Mouse (Mus musculus) embryonic facial prominence, embryonic 12.5 days (tissue): ENCODE results near the gene Ror2. TPM values are rescaled to one million over a fixed set of nuclear protein-coding genes. Genes with fewer than 3 reads are reported as not detected.

Experiments used
- ATAC-seq: fragments of 200-750 bp; cut with Nextera tagmentation; 2 replicates; pipeline ENCODE4 v1.8.0; 2017; ENCODE audit not compliant: insufficient number of reproducible peaks, insufficient read depth, low FRiP score, low TSS enrichment
- H3K27ac ChIP-seq: fragments of 300-500 bp; sonication (generic); 2 replicates; pipeline ENCODE4 v1.5.1; 2016; ENCODE audit warnings: mild to moderate bottlenecking
- H3K27me3 ChIP-seq: fragments of 300-500 bp; sonication (generic); 2 replicates; pipeline ENCODE4 v1.6.1; 2016; ENCODE audit warnings: mild to moderate bottlenecking, moderate library complexity
- H3K36me3 ChIP-seq: fragments of 300-500 bp; sonication (generic); 2 replicates; pipeline ENCODE4 v1.6.1; 2016; ENCODE audit warnings: mild to moderate bottlenecking
- H3K4me1 ChIP-seq: fragments of 300-500 bp; sonication (generic); 2 replicates; pipeline ENCODE4 v1.6.1; 2016
- H3K4me2 ChIP-seq: fragments of 300-500 bp; sonication (generic); replicated peaks from 2 replicates; pipeline ENCODE4 v1.6.1; 2016; ENCODE audit warnings: mild to moderate bottlenecking, moderate library complexity
- H3K4me3 ChIP-seq: fragments of 300-500 bp; sonication (generic); 2 replicates; pipeline ENCODE4 v1.5.1; 2016; ENCODE audit warnings: mild to moderate bottlenecking
- H3K9ac ChIP-seq: fragments of 300-500 bp; sonication (generic); 2 replicates; pipeline ENCODE4 v1.6.1; 2016; ENCODE audit warnings: mild to moderate bottlenecking, moderate library complexity
- H3K9me3 ChIP-seq: fragments of 300-500 bp; sonication (generic); 2 replicates; pipeline ENCODE4 v1.6.1; 2016; ENCODE audit warnings: mild to moderate bottlenecking, moderate library complexity
- WGBS: fragments of 180-500 bp; shearing (Covaris S2); methylation state at CpG from one replicate; pipeline ENCODE4 v1.1.7; 2016; 5-methylcytosine and 5-hydroxymethylcytosine counted together
- polyA plus RNA-seq: library from polyadenylated mRNA; unstranded; fragments of >200 nt; fragmentation: Nextera tagmentation; extraction: Ambion mirVana; gene quantifications from 2 replicates; pipeline ENCODE4 v1.2.1, GENCODE M21; 2016

Gene Ror2
- polyA plus RNA-seq, 1 experiment from 2014 or later = 42.0 TPM

DNA sequence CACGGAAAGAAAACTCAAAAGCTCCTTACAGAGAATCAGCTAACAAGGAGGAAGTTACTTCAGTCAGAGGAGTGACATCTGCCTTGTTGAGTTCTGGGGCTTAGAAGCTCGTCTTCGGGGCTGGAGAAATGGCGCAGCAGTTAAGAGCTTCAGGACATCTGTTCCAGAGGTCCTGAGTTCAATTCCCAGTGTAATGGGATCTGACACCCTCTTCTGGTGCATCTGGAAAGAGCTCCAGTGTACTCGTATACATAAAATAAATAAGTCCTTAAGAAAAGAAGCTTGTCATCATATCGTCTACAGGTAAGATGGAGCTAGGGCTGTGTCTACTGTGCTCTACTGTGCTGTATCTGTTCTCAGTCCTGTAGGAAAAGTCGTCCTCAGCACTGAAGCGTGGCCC, 19.3 kb upstream of the Ror2 start:
- Histone ChIP-seq H3K27ac (no peak overlapping the region), H3K4me1 (peaks cover 19% of the 10 kb centered on the region), H3K27me3 (no peaks in the 10 kb centered on the region), H3K9me3 (no peaks in the 10 kb centered on the region), H3K4me2 (no peak overlapping the region), H3K36me3 (no peaks in the 10 kb centered on the region), H3K4me3 (no peak overlapping the region), H3K9ac (no peak overlapping the region)
- WGBS = 80% methylated on average over 8 of the region's 8 CpGs
- no peak for ATAC-seq

DNA sequence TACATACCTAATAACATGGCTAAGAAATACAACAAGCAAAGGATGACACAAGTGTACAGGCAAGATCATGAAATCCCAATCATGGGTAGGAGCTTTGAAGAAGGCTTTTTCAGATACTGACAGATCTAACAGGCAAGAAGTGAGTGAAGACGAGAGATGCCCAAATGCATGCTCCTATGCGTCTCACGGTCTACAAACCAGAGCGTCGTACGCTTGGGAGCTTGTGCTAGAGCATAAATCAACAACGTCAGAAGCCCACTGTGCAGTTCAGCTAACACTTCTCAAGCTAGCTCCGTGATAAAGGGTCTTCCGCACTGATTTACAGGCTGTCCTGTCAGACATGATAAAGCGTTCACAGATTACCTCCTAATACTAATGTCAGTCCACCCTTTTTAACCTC, 16.8 kb upstream of the Ror2 start:
- no peak overlapping the region for H3K4me3 ChIP-seq
- H3K27me3 ChIP-seq = no peaks in the 10 kb centered on the region
- peaks cover 8% of the 10 kb centered on the region; the same call in 1 of the 2 replicates for H3K4me1 ChIP-seq
- no peaks in the 10 kb centered on the region for H3K9me3 ChIP-seq
- WGBS = 90% methylated on average over 10 of the region's 10 CpGs
- H3K4me2 ChIP-seq = no peak overlapping the region
- H3K9ac ChIP-seq = no peak overlapping the region
- no peak overlapping the region for H3K27ac ChIP-seq
- ATAC-seq = no peak
- H3K36me3 ChIP-seq = no peaks in the 10 kb centered on the region

GRCm38 (mm10) chr13:53293065-53293464, 7.1 kb upstream of the Ror2 start:
- Histone ChIP-seq H3K27ac (no peak overlapping the region), H3K4me1 (peaks cover 20% of the 10 kb centered on the region; the same call in 1 of the 2 replicates), H3K9ac (no peak overlapping the region), H3K27me3 (no peaks in the 10 kb centered on the region), H3K4me3 (no peak overlapping the region), H3K9me3 (no peaks in the 10 kb centered on the region), H3K36me3 (no peaks in the 10 kb centered on the region), H3K4me2 (no peak overlapping the region)
- no peak for ATAC-seq
- WGBS = 57% methylated on average over 12 of the region's 12 CpGs

DNA sequence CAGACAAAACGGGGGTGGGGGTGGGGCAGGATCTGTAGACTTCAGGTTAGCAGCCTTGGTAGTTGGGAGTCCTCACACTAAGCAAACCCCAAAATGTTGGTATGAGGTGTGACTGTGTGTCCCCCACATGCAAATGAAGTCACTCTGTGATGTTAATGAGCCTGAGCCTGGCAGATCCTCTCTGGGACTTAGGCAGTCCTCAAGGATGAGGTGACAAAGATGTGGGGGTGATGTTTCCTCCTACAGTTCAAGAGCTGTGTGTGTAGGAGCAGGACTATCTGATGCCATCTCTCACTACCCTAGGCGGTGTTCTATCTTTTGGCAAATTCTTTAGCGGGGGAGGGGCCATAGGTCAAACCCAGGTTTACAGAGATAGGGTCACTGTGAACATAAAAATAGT, 6.3 kb upstream of the Ror2 start:
- Histone ChIP-seq H3K4me3 (no peak overlapping the region), H3K9ac (no peak overlapping the region), H3K27me3 (no peaks in the 10 kb centered on the region), H3K36me3 (no peaks in the 10 kb centered on the region), H3K9me3 (no peaks in the 10 kb centered on the region), H3K4me1 (peaks cover 11% of the 10 kb centered on the region; the same call in 1 of the 2 replicates), H3K4me2 (no peak overlapping the region), H3K27ac (no peak overlapping the region)
- ATAC-seq = no peak
- 44% methylated on average over 3 of the region's 3 CpGs for WGBS

GRCm38 (mm10) chr13:53285261-53285755, 616 bp downstream of the Ror2 start:
- Histone ChIP-seq H3K4me3 (peak overlapping the region; percentile 86), H3K9ac (peak overlapping the region; percentile 91), H3K27ac (peak overlapping the region; percentile 91), H3K36me3 (no peaks in the 10 kb centered on the region), H3K27me3 (no peaks in the 10 kb centered on the region), H3K4me1 (peaks cover 44% of the 10 kb centered on the region), H3K9me3 (no peaks in the 10 kb centered on the region), H3K4me2 (peak overlapping the region; percentile 66)
- peak; percentile 47; the same call in 1 of the 2 replicates for ATAC-seq
- under 1% methylated on average over 35 of the region's 35 CpGs for WGBS

DNA sequence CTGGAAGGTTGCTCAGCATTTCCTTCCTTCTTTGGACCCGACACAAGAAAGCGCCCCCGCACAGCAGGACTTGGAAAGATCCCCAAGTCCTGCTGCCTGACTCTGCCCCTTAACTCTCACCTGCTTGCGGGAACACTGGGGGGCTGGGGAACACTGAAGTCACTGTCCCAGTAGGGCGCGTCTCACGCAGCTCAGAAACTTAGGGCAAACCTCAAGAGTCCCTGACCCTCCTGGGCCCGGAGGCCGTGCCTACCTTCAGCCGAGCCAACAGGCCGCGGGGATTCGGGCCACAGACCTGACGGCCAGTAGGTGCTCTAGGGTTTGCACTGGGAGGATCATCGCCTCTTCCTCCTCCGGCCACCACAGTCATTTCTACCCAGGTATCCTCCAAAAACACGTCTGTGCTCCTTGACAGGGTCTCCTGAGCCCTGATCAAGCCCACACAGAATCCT, 1.2 kb downstream of the Ror2 start:
- WGBS = under 1% methylated on average over 17 of the region's 17 CpGs

DNA sequence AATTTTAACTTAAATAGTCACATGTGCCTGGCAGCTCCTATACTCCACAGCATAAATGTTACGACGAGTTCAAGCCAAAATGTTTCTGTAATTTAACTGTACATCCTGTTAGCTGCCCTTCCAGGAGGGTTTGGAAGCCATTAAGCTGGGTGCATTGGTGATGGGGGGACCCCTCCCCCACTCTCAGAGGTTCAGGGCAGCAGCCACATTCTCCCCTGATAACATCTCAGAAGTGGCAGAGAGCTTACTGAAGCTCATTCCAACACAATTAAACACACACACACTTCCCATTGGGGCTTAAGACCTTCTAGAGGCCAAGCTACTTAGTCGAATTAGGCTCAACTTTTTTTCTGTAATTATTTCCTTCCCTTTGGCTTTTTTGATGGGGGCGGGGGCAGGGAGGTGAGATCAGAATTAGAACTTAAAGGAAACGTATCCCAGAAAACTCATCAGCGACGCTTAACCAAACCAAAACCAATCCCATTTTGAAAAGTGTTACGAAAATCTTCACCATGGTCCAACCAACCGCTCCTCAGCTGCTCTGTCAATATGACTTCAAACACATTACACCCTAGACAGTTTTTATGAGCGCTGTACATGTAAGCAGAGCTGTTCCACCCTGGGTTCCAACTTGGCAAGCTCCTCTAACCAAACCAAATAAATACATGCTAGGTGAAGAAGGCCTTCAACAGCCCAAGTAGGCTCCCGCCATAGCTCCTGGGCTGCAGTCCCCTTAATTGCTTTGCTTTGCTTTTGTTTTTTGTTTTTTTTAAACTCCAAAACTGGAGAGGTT, 4.1 kb downstream of the Ror2 start:
- peak overlapping the region; percentile 66; the same call in 1 of the 2 replicates for H3K4me2 ChIP-seq
- H3K36me3 ChIP-seq = no peaks in the 10 kb centered on the region
- H3K4me1 ChIP-seq = peaks cover 65% of the 10 kb centered on the region
- WGBS = 24% methylated on average over 11 of the region's 11 CpGs
- no peak overlapping the region for H3K4me3 ChIP-seq
- H3K27me3 ChIP-seq = no peaks in the 10 kb centered on the region
- no peaks in the 10 kb centered on the region for H3K9me3 ChIP-seq
- ATAC-seq = no peak
- no peak overlapping the region for H3K27ac ChIP-seq
- no peak overlapping the region for H3K9ac ChIP-seq

More for the DNA sequence above, 1.2 kb downstream of the Ror2 start:
- H3K4me2 ChIP-seq = peak overlapping the region; percentile 66
- peaks cover 44% of the 10 kb centered on the region for H3K4me1 ChIP-seq
- no peaks in the 10 kb centered on the region for H3K27me3 ChIP-seq
- H3K4me3 ChIP-seq = peak overlapping the region; percentile 86
- H3K36me3 ChIP-seq = no peaks in the 10 kb centered on the region
- H3K27ac ChIP-seq = peak overlapping the region; percentile 91
- peak overlapping the region; percentile 91 for H3K9ac ChIP-seq
- no peak for ATAC-seq
- H3K9me3 ChIP-seq = no peaks in the 10 kb centered on the region

GRCm38 (mm10) chr13:53278908-53279307, 7.0 kb downstream of the Ror2 start:
- peaks cover 75% of the 10 kb centered on the region for H3K4me1 ChIP-seq
- WGBS = 71% methylated on average over 10 of the region's 10 CpGs
- ATAC-seq = no peak
- H3K27me3 ChIP-seq = no peaks in the 10 kb centered on the region
- no peak overlapping the region for H3K27ac ChIP-seq
- H3K4me2 ChIP-seq = no peak overlapping the region
- H3K36me3 ChIP-seq = no peaks in the 10 kb centered on the region
- no peak overlapping the region for H3K9ac ChIP-seq
- H3K4me3 ChIP-seq = no peak overlapping the region
- no peaks in the 10 kb centered on the region for H3K9me3 ChIP-seq

DNA sequence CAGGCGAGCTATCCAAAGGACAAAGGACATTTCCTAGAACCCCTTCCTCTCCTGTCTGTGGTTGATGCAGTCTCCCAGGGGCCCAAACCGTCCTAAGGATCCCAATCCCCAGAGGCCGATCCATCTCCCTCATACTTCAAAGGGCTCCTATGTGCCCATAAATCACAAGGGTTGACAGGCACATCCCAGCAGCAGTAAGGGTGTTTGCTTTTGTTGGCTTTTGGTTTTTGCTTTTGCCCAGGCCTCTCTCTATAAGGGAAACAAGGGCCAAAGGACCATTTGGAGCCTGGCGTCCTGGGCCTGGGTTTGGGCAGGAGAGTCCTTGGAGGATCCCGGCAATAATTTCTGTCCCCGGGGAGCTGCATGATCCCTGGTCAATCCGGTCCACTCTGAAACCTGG, 9.5 kb downstream of the Ror2 start:
- H3K4me2 ChIP-seq = no peak overlapping the region
- 71% methylated on average over 7 of the region's 7 CpGs for WGBS
- no peak overlapping the region for H3K9ac ChIP-seq
- H3K36me3 ChIP-seq = no peaks in the 10 kb centered on the region
- H3K9me3 ChIP-seq = no peaks in the 10 kb centered on the region
- peaks cover 54% of the 10 kb centered on the region for H3K4me1 ChIP-seq
- no peaks in the 10 kb centered on the region for H3K27me3 ChIP-seq
- H3K4me3 ChIP-seq = no peak overlapping the region
- H3K27ac ChIP-seq = no peak overlapping the region
- no peak for ATAC-seq

DNA sequence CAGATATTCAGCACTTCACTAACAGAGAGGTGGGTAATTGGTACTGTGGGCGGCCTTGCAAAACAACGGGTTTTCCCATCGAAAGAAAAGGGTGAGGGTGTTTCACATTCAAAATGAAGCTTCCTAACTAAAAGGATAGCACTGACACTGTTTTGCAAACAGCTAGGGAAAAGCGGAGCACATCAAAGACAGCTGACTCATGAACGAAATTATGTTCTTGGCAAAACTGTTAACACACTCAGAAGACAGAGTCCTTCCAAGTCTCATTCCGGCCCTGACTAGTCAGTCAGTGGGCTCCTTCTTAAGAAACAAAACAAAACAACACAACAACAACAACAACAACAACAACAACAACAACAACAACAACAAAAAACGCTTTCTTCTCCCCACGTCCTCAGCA, 10.1 kb downstream of the Ror2 start:
- Histone ChIP-seq H3K9me3 (no peaks in the 10 kb centered on the region), H3K9ac (no peak overlapping the region), H3K4me1 (peaks cover 47% of the 10 kb centered on the region), H3K27ac (no peak overlapping the region), H3K27me3 (no peaks in the 10 kb centered on the region), H3K36me3 (no peaks in the 10 kb centered on the region), H3K4me2 (no peak overlapping the region), H3K4me3 (no peak overlapping the region)
- no peak for ATAC-seq
- WGBS = 69% methylated on average over 8 of the region's 8 CpGs

- Histone ChIP-seq H3K9me3 (no peaks in the 10 kb centered on the region), H3K27me3 (no peaks in the 10 kb centered on the region), H3K4me3 (no peak overlapping the region), H3K4me2 (no peak overlapping the region), H3K9ac (no peak overlapping the region), H3K4me1 (peaks cover 44% of the 10 kb centered on the region), H3K27ac (no peak overlapping the region), H3K36me3 (no peaks in the 10 kb centered on the region)
- ATAC-seq = no peak
- WGBS = 47% methylated on average over 1 of the region's 1 CpGs
Measured at GRCm38 (mm10) chr13:53274771-53275170, 11.2 kb downstream of the Ror2 start.

DNA sequence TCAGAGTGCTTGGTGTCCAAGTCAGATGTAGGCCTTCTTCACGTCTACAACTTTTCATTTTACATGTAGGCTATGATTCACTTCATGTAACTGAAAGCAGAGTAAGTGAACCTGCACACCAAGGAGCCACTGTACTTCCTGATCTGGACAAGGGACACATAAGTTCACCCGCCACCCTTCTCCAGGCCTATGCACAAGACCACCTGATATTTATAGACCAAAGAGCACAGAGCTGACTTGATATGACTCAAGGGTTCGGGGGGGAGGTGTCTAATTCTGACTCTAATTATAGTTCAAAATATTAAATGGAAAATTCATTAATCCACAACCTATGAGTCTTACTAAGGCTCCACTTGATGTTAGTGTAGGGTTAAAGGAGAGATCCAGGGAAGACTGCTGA, 14.3 kb downstream of the Ror2 start:
- Histone ChIP-seq H3K9me3 (no peaks in the 10 kb centered on the region), H3K27ac (no peak overlapping the region), H3K4me3 (no peak overlapping the region), H3K27me3 (no peaks in the 10 kb centered on the region), H3K9ac (no peak overlapping the region), H3K4me2 (no peak overlapping the region), H3K4me1 (peaks cover 42% of the 10 kb centered on the region), H3K36me3 (no peaks in the 10 kb centered on the region)
- 91% methylated on average over 3 of the region's 3 CpGs for WGBS
- ATAC-seq = no peak
